Mouse (Mus musculus) granulocyte monocyte progenitor cell, adult 5-6 weeks (primary cell): ENCODE measurements at regions not wholly inside any gene's neighbourhood (a gene's known extent, or its start where the extent isn't known, plus 50 kb on each side); places are given as distances from the start of the nearest gene placed in this dataset.
A peak's percentile ranks its signal among the peaks of the same experiment; 100 is the strongest.

Experiments used
- ATAC-seq: replicated peaks from 2 replicates; pipeline ENCODE4 v1.8.0; 2016; ENCODE audit warnings: mild to moderate bottlenecking, moderate TSS enrichment, inconsistent platforms; ENCODE audit not compliant: poor library complexity, severe bottlenecking

GRCm38 (mm10) chr16:61484315-61484714, 879.0 kb upstream of the Epha6 start:
- no peak for ATAC-seq

DNA sequence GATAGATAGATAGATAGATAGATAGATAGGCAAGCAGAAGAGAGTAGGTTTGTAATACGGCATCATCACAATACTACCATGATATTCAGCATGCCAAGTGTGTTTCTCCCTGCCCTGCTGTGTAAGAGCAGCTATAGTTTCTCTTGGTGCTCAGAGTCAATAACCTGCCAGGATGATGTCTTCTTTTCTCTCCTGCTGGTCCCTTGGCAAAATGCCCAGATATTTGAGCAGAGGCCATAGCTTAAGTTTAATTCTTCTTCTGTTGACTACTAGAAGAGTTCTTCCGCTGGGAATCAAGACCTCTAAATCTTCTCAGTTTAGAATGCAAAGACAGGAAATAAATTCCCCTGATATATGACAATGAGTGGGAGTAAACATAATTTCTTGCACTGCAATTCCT, 836.5 kb upstream of the Epha6 start:
- no peak for ATAC-seq

- no peak for ATAC-seq
Observed at GRCm38 (mm10) chr16:61401261-61401660, 795.9 kb upstream of the Epha6 start.

DNA sequence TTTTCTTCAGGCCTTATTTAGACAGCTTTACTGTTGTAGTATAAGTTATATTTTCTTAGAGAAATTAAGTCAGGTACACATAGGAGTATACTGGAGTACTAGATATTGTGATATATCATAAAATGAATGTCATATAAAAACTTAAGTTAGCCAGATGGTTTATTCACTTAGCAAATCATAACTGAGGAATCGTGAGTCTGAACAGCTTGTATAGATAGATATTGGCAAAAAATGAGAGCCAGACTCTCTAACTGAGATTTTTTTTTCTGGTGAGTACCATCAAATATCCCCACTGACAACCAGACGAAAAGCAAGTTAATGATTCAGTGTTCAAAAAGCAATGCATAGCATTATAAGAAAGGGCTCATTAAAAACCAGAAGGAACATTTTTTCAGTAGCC, 776.6 kb upstream of the Epha6 start:
- ATAC-seq, result no peak

GRCm38 (mm10) chr16:61376937-61377336, 771.6 kb upstream of the Epha6 start:
- ATAC-seq, result peak; percentile 97
